Mouse (Mus musculus) brain, adult 2 months (tissue): ENCODE measurements at regions not wholly inside any gene's neighbourhood (a gene's known extent, or its start where the extent isn't known, plus 50 kb on each side); places are given as distances from the start of the nearest gene placed in this dataset.
A peak's percentile ranks its signal among the peaks of the same experiment; 100 is the strongest.

Source experiments
- DNase-seq: peaks from one replicate; pipeline ENCODE4 v3.0.0; 2011; ENCODE audit warnings: low read depth, low spot score

GRCm38 (mm10) chr5:119601390-119601789 is 69.1 kb upstream of the Tbx3 start:
- no peak for DNase-seq

- no peak for DNase-seq
These were observed 68.5 kb upstream of the Tbx3 start for GRCm38 (mm10) chr5:119602001-119602400.

GRCm38 (mm10) chr5:119605444-119605843 is 65.0 kb upstream of the Tbx3 start:
- DNase-seq, result no peak

GRCm38 (mm10) chr5:119613413-119613812 is 57.1 kb upstream of the Tbx3 start:
- DNase-seq, result no peak

GRCm38 (mm10) chr5:119613981-119614770 is 56.3 kb upstream of the Tbx3 start:
- DNase-seq, result no peak

- DNase-seq, result no peak
These were observed 54.8 kb upstream of the Tbx3 start for GRCm38 (mm10) chr5:119615681-119616080.

GRCm38 (mm10) chr5:119617856-119618255 is 52.6 kb upstream of the Tbx3 start:
- peak; percentile 2 for DNase-seq

- no peak for DNase-seq
These were observed 50.6 kb upstream of the Tbx3 start for GRCm38 (mm10) chr5:119619906-119620305.
